Mouse (Mus musculus) heart, adult 2 months (tissue): ENCODE data around the gene Dnmbp. TPM values are rescaled to one million over a fixed set of nuclear protein-coding genes. Genes with fewer than 3 reads are reported as not detected.
A peak's percentile ranks its signal among the peaks of the same experiment; 100 is the strongest.

Experiments used
- DNase-seq, 2 experiments: peaks; one replicate each; pipeline ENCODE4 v3.0.0; 2021
- H3K27ac ChIP-seq: fragments of 200-600 bp; 2 replicates; pipeline ENCODE4 v1.8.1; 2022
- H3K27me3 ChIP-seq: fragments of 200-500 bp; 2 replicates; pipeline ENCODE4 v1.6.1; 2012; ENCODE audit warnings: mild to moderate bottlenecking, low read length, inconsistent platforms, mixed read lengths; ENCODE audit not compliant: control insufficient read depth, insufficient read depth
- H3K36me3 ChIP-seq: fragments of 200-500 bp; 2 replicates; pipeline ENCODE4 v1.6.1; 2012; ENCODE audit warnings: low read length, inconsistent platforms; ENCODE audit not compliant: control insufficient read depth, insufficient read depth
- H3K4me1 ChIP-seq: fragments of 200-500 bp; 2 replicates; pipeline ENCODE4 v1.6.1; 2011; ENCODE audit warnings: low read length; ENCODE audit not compliant: control insufficient read depth, insufficient read depth
- H3K4me3 ChIP-seq: fragments of 200-600 bp; 2 replicates; pipeline ENCODE4 v1.8.1; 2022
- H3K79me2 ChIP-seq: fragments of 200-500 bp; replicated peaks from 2 replicates; pipeline ENCODE4 v1.6.1; 2012; ENCODE audit warnings: mild to moderate bottlenecking, inconsistent platforms, low read length, moderate library complexity, mixed read lengths; ENCODE audit not compliant: control insufficient read depth, insufficient read depth
- H3K9ac ChIP-seq: fragments of 200-500 bp; 2 replicates; pipeline ENCODE4 v1.6.1; 2012; ENCODE audit warnings: low read depth, mild to moderate bottlenecking, control low read depth, inconsistent platforms, low read length, mixed read lengths
- CTCF ChIP-seq: fragments of 200-600 bp; IDR thresholded peaks from 2 replicates; pipeline ENCODE4 v1.8.1; 2022; ENCODE audit warnings: antibody characterized with exemption, mild to moderate bottlenecking, moderate library complexity
- EP300 ChIP-seq: fragments of 200-500 bp; IDR thresholded peaks from 2 replicates; pipeline ENCODE4 v1.6.1; 2011; ENCODE audit warnings: low read depth, low read length, control low read depth; ENCODE audit not compliant: insufficient read depth
- POLR2A ChIP-seq: fragments of 200-500 bp; IDR thresholded peaks from 2 replicates; pipeline ENCODE4 v1.6.1; 2011; ENCODE audit warnings: mild to moderate bottlenecking, low read depth, low read length, control low read depth; ENCODE audit not compliant: insufficient read depth
- WGBS: fragments of 180-500 bp; shearing (Covaris S2); methylation state at CpG from one replicate; pipeline ENCODE4 v1.1.7; 2018; 5-methylcytosine and 5-hydroxymethylcytosine counted together
- intact Hi-C: fragments of 180-260 bp; cut with DNase I; formaldehyde crosslinking; loops from one replicate; pipeline ENCODE4 v1.15.1; 2025
- polyA plus RNA-seq: library from polyadenylated mRNA; depleted of rRNA; stranded (reverse); fragments of >200 nt; gene quantifications from 2 replicates; pipeline ENCODE4 v1.2.3, GENCODE M21; 2012
- total RNA-seq, 2 experiments: library from RNA; stranded (reverse); gene quantifications; 2 replicates each; pipeline ENCODE4 v1.2.3; 2021

Dnmbp gene
- total and polyA plus RNA-seq, 3 experiments, result 7.1 to 9.8 (median 8.1) TPM

GRCm38 (mm10) chr19:43962795-43963194, 22.8 kb upstream of the Dnmbp start:
- Histone ChIP-seq H3K79me2 (no peaks in the 10 kb centered on the region), H3K4me1 (no peaks in the 10 kb centered on the region), H3K27ac (no peak overlapping the region), H3K4me3 (no peak overlapping the region), H3K27me3 (no peaks in the 10 kb centered on the region; the same call in 1 of the 2 replicates), H3K9ac (no peak overlapping the region), H3K36me3 (no peaks in the 10 kb centered on the region)
- intact Hi-C loops, result no loop called here
- DNase-seq, result no peak
- 55% methylated on average over 9 of the region's 9 CpGs for WGBS
- TF ChIP-seq CTCF (no peak), POLR2A (no peak), EP300 (no peak)

- 72% methylated on average over 2 of the region's 2 CpGs for whole genome bisulfite sequencing
- Histone ChIP-seq H3K4me3 (no peak overlapping the region), H3K36me3 (no peaks in the 10 kb centered on the region), H3K79me2 (no peaks in the 10 kb centered on the region), H3K27ac (no peak overlapping the region), H3K9ac (no peak overlapping the region), H3K27me3 (no peaks in the 10 kb centered on the region; the same call in 1 of the 2 replicates), H3K4me1 (no peaks in the 10 kb centered on the region)
- no peak for DNase-seq
- no peak for TF ChIP-seq EP300
- peak; percentile 61 for TF ChIP-seq CTCF
- intact Hi-C loops, result no loop called here
Measured at GRCm38 (mm10) chr19:43961185-43961584, 21.2 kb upstream of the Dnmbp start.

GRCm38 (mm10) chr19:43960014-43960413, 20.0 kb upstream of the Dnmbp start:
- WGBS, result 80% methylated on average over 11 of the region's 11 CpGs
- intact Hi-C loops, result no loop called here

GRCm38 (mm10) chr19:43959162-43959561, 19.2 kb upstream of the Dnmbp start:
- WGBS, result 22% methylated on average over 2 of the region's 2 CpGs
- intact Hi-C loops, result loop anchor here (1.0 kb wide), 1 partner anchor 127 kb away; no protein-coding TSS in a partner anchor
- DNase-seq, result peak; percentile 60 to 70
- Histone ChIP-seq H3K36me3 (no peaks in the 10 kb centered on the region), H3K27ac (no peak overlapping the region), H3K79me2 (no peaks in the 10 kb centered on the region), H3K27me3 (no peaks in the 10 kb centered on the region), H3K9ac (no peak overlapping the region), H3K4me1 (no peaks in the 10 kb centered on the region), H3K4me3 (no peak overlapping the region)
- TF ChIP-seq EP300 (no peak), CTCF (peak; percentile 90), POLR2A (no peak)

More at GRCm38 (mm10) chr19:43960014-43960413, 20.0 kb upstream of the Dnmbp start:
- Histone ChIP-seq H3K27ac (no peak overlapping the region), H3K36me3 (no peaks in the 10 kb centered on the region), H3K79me2 (no peaks in the 10 kb centered on the region), H3K27me3 (no peaks in the 10 kb centered on the region), H3K4me3 (no peak overlapping the region), H3K4me1 (no peaks in the 10 kb centered on the region), H3K9ac (no peak overlapping the region)
- no peak for DNase-seq
- TF ChIP-seq CTCF (no peak), EP300 (no peak), POLR2A (no peak)

GRCm38 (mm10) chr19:43957881-43958280, 17.9 kb upstream of the Dnmbp start:
- H3K36me3 ChIP-seq, result no peaks in the 10 kb centered on the region
- H3K79me2 ChIP-seq, result no peaks in the 10 kb centered on the region
- intact Hi-C loops, result no loop called here
- H3K4me1 ChIP-seq, result no peaks in the 10 kb centered on the region
- no peak overlapping the region for H3K27ac ChIP-seq
- no peak overlapping the region for H3K9ac ChIP-seq
- H3K27me3 ChIP-seq, result no peaks in the 10 kb centered on the region
- WGBS, result 81% methylated on average over 4 of the region's 4 CpGs
- TF ChIP-seq EP300, result no peak
- TF ChIP-seq POLR2A, result no peak
- DNase-seq, result no peak
- H3K4me3 ChIP-seq, result no peak overlapping the region

- intact Hi-C loops, result no loop called here
- no peak overlapping the region for H3K4me3 ChIP-seq
- H3K4me1 ChIP-seq, result no peaks in the 10 kb centered on the region
- no peaks in the 10 kb centered on the region for H3K36me3 ChIP-seq
- TF ChIP-seq EP300, result no peak
- WGBS, result 19% methylated on average over 4 of the region's 4 CpGs
- no peak overlapping the region for H3K9ac ChIP-seq
- H3K79me2 ChIP-seq, result no peaks in the 10 kb centered on the region
- DNase-seq, result peak in 1 of 2 experiments; percentile 29
- no peak overlapping the region for H3K27ac ChIP-seq
- no peaks in the 10 kb centered on the region for H3K27me3 ChIP-seq
Measured at GRCm38 (mm10) chr19:43957402-43957801, 17.4 kb upstream of the Dnmbp start.
